Mouse (Mus musculus) midbrain, embryonic 16.5 days (tissue): ENCODE measurements around the gene Ltbp2. TPM values are rescaled to one million over a fixed set of nuclear protein-coding genes. Genes with fewer than 3 reads are reported as not detected.

Source experiments
- ATAC-seq: fragments of 200-750 bp; cut with Nextera tagmentation; 2 replicates; pipeline ENCODE4 v1.8.0; 2017; ENCODE audit warnings: moderate TSS enrichment
- H3K27ac ChIP-seq: fragments of 300-500 bp; sonication (generic); 2 replicates; pipeline ENCODE4 v1.5.1; 2014; ENCODE audit warnings: mild to moderate bottlenecking, low read length, mixed read lengths
- H3K27me3 ChIP-seq: fragments of 300-500 bp; sonication (generic); 2 replicates; pipeline ENCODE4 v1.6.1; 2014; ENCODE audit warnings: low read depth, low read length, mixed read lengths; ENCODE audit not compliant: control insufficient read depth, insufficient read depth
- H3K36me3 ChIP-seq: fragments of 300-500 bp; sonication (generic); 2 replicates; pipeline ENCODE4 v1.6.1; 2014; ENCODE audit warnings: mild to moderate bottlenecking, low read length, moderate library complexity, mixed read lengths; ENCODE audit not compliant: control insufficient read depth, insufficient read depth
- H3K4me1 ChIP-seq: fragments of 300-500 bp; sonication (generic); 2 replicates; pipeline ENCODE4 v1.6.1; 2014; ENCODE audit warnings: mild to moderate bottlenecking, low read length, mixed read lengths; ENCODE audit not compliant: control insufficient read depth, insufficient read depth
- H3K4me2 ChIP-seq: fragments of 300-500 bp; sonication (generic); 2 replicates; pipeline ENCODE4 v1.6.1; 2014; ENCODE audit warnings: mild to moderate bottlenecking, low read length, mixed read lengths
- H3K4me3 ChIP-seq: fragments of 300-500 bp; sonication (generic); 2 replicates; pipeline ENCODE4 v1.5.1; 2014; ENCODE audit warnings: low read depth, mild to moderate bottlenecking, low read length, moderate library complexity, mixed read lengths
- H3K9ac ChIP-seq: fragments of 300-500 bp; sonication (generic); 2 replicates; pipeline ENCODE4 v1.6.1; 2014; ENCODE audit warnings: low read depth, low read length, mixed read lengths
- H3K9me3 ChIP-seq: fragments of 300-500 bp; sonication (generic); replicated peaks from 2 replicates; pipeline ENCODE4 v1.6.1; 2014; ENCODE audit warnings: mild to moderate bottlenecking, low read length, mixed read lengths; ENCODE audit not compliant: control insufficient read depth, poor library complexity, severe bottlenecking
- WGBS: fragments of 180-500 bp; shearing (Covaris S2); extraction: QIAGEN DNeasy Blood & Tissue Kit; methylation state at CpG from one replicate; pipeline ENCODE4 v1.1.7; 2014; 5-methylcytosine and 5-hydroxymethylcytosine counted together
- polyA plus RNA-seq: library from polyadenylated mRNA; unstranded; fragments of >200 nt; fragmentation: Nextera tagmentation; extraction: Ambion mirVana; gene quantifications from 2 replicates; pipeline ENCODE4 v1.2.1, GENCODE M21; 2015

The Ltbp2 gene
- polyA plus RNA-seq, 1 experiment from 2014 or later, result 0.11 TPM

DNA sequence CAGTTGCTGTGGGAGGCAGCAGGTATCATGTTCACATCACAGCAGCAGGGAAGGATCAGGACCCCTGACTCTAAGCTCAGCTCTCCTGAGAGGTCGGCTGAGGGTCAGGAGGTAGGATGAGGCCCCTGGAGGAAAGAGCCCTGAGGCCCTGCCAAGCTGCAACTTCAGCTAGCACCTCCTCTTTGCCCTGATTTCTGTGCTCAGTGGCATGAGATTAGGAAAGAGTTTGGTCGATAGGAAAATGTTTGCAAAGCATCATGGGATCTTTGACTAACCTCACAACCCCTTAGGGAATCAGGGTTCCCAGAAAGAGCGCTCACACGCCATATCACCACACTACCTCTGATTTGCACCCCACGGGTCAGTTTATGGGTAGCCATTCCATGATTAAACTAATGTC, 69.6 kb downstream of the Ltbp2 start:
- Histone ChIP-seq H3K27ac (no peak overlapping the region), H3K27me3 (no peaks in the 10 kb centered on the region), H3K9ac (no peak overlapping the region), H3K36me3 (no peaks in the 10 kb centered on the region), H3K9me3 (no peaks in the 10 kb centered on the region), H3K4me3 (no peak overlapping the region), H3K4me2 (no peak overlapping the region), H3K4me1 (no peaks in the 10 kb centered on the region)
- WGBS, result 63% methylated on average over 5 of the region's 5 CpGs
- no peak for ATAC-seq

- WGBS, result 80% methylated on average over 1 of the region's 1 CpGs
- H3K9ac ChIP-seq, result no peak overlapping the region
- H3K27ac ChIP-seq, result no peak overlapping the region
- no peaks in the 10 kb centered on the region for H3K4me1 ChIP-seq
- no peaks in the 10 kb centered on the region for H3K36me3 ChIP-seq
- no peak overlapping the region for H3K4me3 ChIP-seq
- no peaks in the 10 kb centered on the region for H3K9me3 ChIP-seq
- no peak overlapping the region for H3K4me2 ChIP-seq
- no peaks in the 10 kb centered on the region for H3K27me3 ChIP-seq
- no peak for ATAC-seq
Measured at GRCm38 (mm10) chr12:84806010-84806409, 70.3 kb downstream of the Ltbp2 start.

DNA sequence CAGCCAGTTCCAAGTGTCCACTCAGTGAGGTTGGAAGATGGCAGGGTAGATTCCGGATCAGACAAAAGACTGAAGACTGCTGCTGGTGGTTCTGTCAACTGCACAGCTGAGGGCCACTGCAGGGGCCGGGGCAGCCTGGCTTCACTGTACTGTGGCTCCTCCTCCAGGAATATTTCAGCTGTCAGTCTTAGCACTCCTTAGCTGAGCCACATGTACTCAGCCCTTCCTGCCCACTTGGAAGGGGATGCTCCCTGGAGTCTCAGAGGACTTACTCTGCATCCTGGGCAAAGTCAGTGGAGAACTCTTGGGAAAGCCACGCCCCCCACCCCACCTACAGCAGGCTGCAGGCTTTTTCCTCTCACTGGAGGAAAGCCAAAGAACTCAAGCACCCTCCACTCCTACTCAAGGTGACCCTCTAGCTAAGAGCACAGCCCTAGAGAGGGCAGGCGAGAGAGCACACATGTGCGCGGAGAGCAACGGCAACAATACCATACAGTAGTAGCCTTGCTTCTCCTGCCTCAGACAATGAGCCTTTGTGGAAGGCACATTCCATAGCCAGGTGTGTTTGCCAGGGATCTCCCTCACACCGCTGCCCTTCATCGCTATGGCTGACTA, 71.0 kb downstream of the Ltbp2 start:
- H3K36me3 ChIP-seq, result no peaks in the 10 kb centered on the region
- 75% methylated on average over 9 of the region's 9 CpGs for WGBS
- no peak overlapping the region for H3K9ac ChIP-seq
- H3K27ac ChIP-seq, result no peak overlapping the region
- ATAC-seq, result no peak
- H3K4me3 ChIP-seq, result no peak overlapping the region
- no peaks in the 10 kb centered on the region for H3K4me1 ChIP-seq
- H3K4me2 ChIP-seq, result no peak overlapping the region
- H3K9me3 ChIP-seq, result no peaks in the 10 kb centered on the region
- no peaks in the 10 kb centered on the region for H3K27me3 ChIP-seq

DNA sequence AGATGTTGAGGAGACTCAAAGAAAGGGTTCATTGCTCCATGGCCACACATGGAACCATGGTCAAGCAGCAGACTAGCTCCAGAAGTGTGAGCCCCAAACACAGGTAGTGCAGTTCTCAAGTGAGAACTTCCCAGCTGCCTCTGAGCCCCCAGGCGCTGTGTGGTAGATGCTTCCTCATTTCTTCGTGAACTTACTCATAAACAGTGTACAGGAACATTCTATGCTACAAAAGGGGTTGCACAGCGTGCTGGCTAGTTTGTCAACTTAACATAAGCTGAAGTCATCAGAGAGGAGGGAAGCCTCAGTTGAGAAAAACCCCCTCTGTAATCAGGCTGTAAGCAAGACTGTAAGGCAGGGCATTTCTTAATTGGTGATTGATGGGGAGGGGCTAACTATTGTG, 73.7 kb downstream of the Ltbp2 start:
- Histone ChIP-seq H3K9ac (no peak overlapping the region), H3K4me3 (no peak overlapping the region), H3K4me2 (no peak overlapping the region), H3K27me3 (no peaks in the 10 kb centered on the region), H3K36me3 (no peaks in the 10 kb centered on the region), H3K27ac (no peak overlapping the region), H3K9me3 (no peaks in the 10 kb centered on the region), H3K4me1 (no peaks in the 10 kb centered on the region)
- 85% methylated on average over 3 of the region's 3 CpGs for WGBS
- ATAC-seq, result no peak

- Histone ChIP-seq H3K4me1 (no peaks in the 10 kb centered on the region), H3K4me3 (no peak overlapping the region), H3K27me3 (no peaks in the 10 kb centered on the region), H3K9ac (no peak overlapping the region), H3K4me2 (no peak overlapping the region), H3K9me3 (no peaks in the 10 kb centered on the region), H3K36me3 (no peaks in the 10 kb centered on the region), H3K27ac (no peak overlapping the region)
- 89% methylated on average over 13 of the region's 13 CpGs for WGBS
- no peak for ATAC-seq
Measured at GRCm38 (mm10) chr12:84801532-84802110, 74.7 kb downstream of the Ltbp2 start.

GRCm38 (mm10) chr12:84800419-84800818, 75.9 kb downstream of the Ltbp2 start:
- no peaks in the 10 kb centered on the region for H3K27me3 ChIP-seq
- H3K4me3 ChIP-seq, result no peak overlapping the region
- H3K4me1 ChIP-seq, result no peaks in the 10 kb centered on the region
- no peaks in the 10 kb centered on the region for H3K36me3 ChIP-seq
- no peaks in the 10 kb centered on the region for H3K9me3 ChIP-seq
- H3K27ac ChIP-seq, result no peak overlapping the region
- H3K9ac ChIP-seq, result no peak overlapping the region
- WGBS, result 73% methylated on average over 4 of the region's 4 CpGs
- ATAC-seq, result no peak
- no peak overlapping the region for H3K4me2 ChIP-seq

DNA sequence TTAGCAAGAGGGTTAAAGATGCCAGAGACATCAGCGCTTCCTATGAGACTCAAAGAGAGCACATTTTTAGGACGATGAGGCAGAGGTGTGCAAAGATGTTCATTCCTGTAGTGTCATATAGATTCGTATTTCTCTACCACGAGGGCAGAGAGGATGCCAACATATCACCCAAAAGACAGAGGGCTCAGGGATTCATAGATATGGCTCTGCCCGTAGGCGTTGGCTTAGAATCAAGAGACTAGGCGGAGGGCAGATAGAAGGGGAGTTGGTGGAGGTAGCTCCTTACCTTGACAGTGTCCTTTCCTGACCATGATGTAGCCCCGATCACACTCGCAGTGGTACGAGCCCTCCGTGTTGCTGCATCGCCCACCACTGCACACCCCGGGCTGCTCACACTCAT, 77.2 kb downstream of the Ltbp2 start:
- no peak overlapping the region for H3K27ac ChIP-seq
- no peak overlapping the region for H3K4me3 ChIP-seq
- H3K9ac ChIP-seq, result no peak overlapping the region
- WGBS, result 94% methylated on average over 13 of the region's 13 CpGs
- no peaks in the 10 kb centered on the region for H3K4me1 ChIP-seq
- H3K4me2 ChIP-seq, result no peak overlapping the region
- H3K27me3 ChIP-seq, result no peaks in the 10 kb centered on the region
- ATAC-seq, result no peak
- H3K36me3 ChIP-seq, result no peaks in the 10 kb centered on the region
- no peaks in the 10 kb centered on the region for H3K9me3 ChIP-seq

- H3K4me2 ChIP-seq, result no peak overlapping the region
- ATAC-seq, result no peak
- no peaks in the 10 kb centered on the region for H3K27me3 ChIP-seq
- H3K9me3 ChIP-seq, result no peaks in the 10 kb centered on the region
- no peaks in the 10 kb centered on the region for H3K4me1 ChIP-seq
- no peak overlapping the region for H3K27ac ChIP-seq
- H3K9ac ChIP-seq, result no peak overlapping the region
- no peak overlapping the region for H3K4me3 ChIP-seq
- 92% methylated on average over 8 of the region's 8 CpGs for WGBS
- H3K36me3 ChIP-seq, result no peaks in the 10 kb centered on the region
Measured at GRCm38 (mm10) chr12:84794647-84795046, 81.7 kb downstream of the Ltbp2 start.

- H3K9me3 ChIP-seq, result no peaks in the 10 kb centered on the region
- H3K4me1 ChIP-seq, result no peaks in the 10 kb centered on the region
- no peak overlapping the region for H3K9ac ChIP-seq
- 88% methylated on average over 4 of the region's 4 CpGs for WGBS
- no peak overlapping the region for H3K4me2 ChIP-seq
- H3K27me3 ChIP-seq, result no peaks in the 10 kb centered on the region
- H3K27ac ChIP-seq, result no peak overlapping the region
- no peak for ATAC-seq
- no peaks in the 10 kb centered on the region for H3K36me3 ChIP-seq
- no peak overlapping the region for H3K4me3 ChIP-seq
Measured at GRCm38 (mm10) chr12:84792629-84793028, 83.7 kb downstream of the Ltbp2 start.
